Mouse (Mus musculus) lung, embryonic 14.5 days (tissue): ENCODE measurements at regions not wholly inside any gene's neighbourhood (a gene's known extent, or its start where the extent isn't known, plus 50 kb on each side); places are given as distances from the start of the nearest gene placed in this dataset.

ENCODE experiments used
- ATAC-seq: fragments of 200-750 bp; cut with Nextera tagmentation; 2 replicates; pipeline ENCODE4 v1.8.0; 2017; ENCODE audit warnings: mild to moderate bottlenecking, moderate TSS enrichment, moderate library complexity; ENCODE audit not compliant: insufficient read depth
- DNase-seq: peaks from one replicate; pipeline ENCODE4 v3.0.0-alpha.2; 2015
- H3K27ac ChIP-seq: fragments of 300-500 bp; sonication (generic); 2 replicates; pipeline ENCODE4 v1.5.1; 2014; ENCODE audit warnings: low read depth, mild to moderate bottlenecking, moderate library complexity
- H3K27me3 ChIP-seq: fragments of 300-500 bp; sonication (generic); 2 replicates; pipeline ENCODE4 v1.6.1; 2014; ENCODE audit warnings: low read length, control low read depth; ENCODE audit not compliant: insufficient read depth
- H3K36me3 ChIP-seq: fragments of 300-500 bp; sonication (generic); 2 replicates; pipeline ENCODE4 v1.6.1; 2014; ENCODE audit warnings: control low read depth; ENCODE audit not compliant: insufficient read depth
- H3K4me1 ChIP-seq: fragments of 300-500 bp; sonication (generic); 2 replicates; pipeline ENCODE4 v1.6.1; 2014; ENCODE audit warnings: antibody characterized with exemption, control low read depth; ENCODE audit not compliant: insufficient read depth
- H3K4me2 ChIP-seq: fragments of 300-500 bp; sonication (generic); 2 replicates; pipeline ENCODE4 v1.6.1; 2014; ENCODE audit warnings: mild to moderate bottlenecking
- H3K4me3 ChIP-seq: fragments of 300-500 bp; sonication (generic); 2 replicates; pipeline ENCODE4 v1.5.1; 2014; ENCODE audit warnings: low read depth, low read length
- H3K9ac ChIP-seq: fragments of 300-500 bp; sonication (generic); 2 replicates; pipeline ENCODE4 v1.6.1; 2014
- H3K9me3 ChIP-seq: fragments of 300-500 bp; sonication (generic); 2 replicates; pipeline ENCODE4 v1.6.1; 2016; ENCODE audit warnings: low read depth, low read length, control low read depth
- CTCF ChIP-seq: IDR thresholded peaks from 2 replicates; pipeline ENCODE4 v1.5.1; 2016; ENCODE audit warnings: antibody characterized with exemption, low read depth
- WGBS: fragments of 180-500 bp; shearing (Covaris S2); extraction: QIAGEN DNeasy Blood & Tissue Kit; methylation state at CpG from one replicate; pipeline ENCODE4 v1.1.7; 2014; 5-methylcytosine and 5-hydroxymethylcytosine counted together

DNA sequence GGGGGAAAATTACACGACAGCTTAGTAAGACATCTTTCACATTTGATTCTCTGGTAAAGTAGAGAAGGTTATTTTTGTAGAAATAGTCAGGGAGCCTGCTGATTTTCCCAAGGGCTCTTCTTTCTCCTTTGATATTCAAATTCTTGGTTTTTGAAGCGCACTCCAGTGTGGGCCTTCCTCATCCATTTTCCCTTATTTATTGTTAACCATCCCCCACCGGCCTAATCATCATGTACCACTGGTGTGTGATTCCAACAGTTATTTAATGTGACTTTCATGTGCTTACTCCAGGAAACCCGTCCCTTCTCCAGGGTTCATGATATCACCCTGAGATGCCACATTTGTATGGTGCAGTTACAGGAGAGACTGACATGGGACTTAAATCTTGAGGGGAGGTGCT, 114.0 kb upstream of the Epha4 start:
- Histone ChIP-seq H3K27me3 (no peaks in the 10 kb centered on the region), H3K27ac (no peak overlapping the region), H3K4me3 (no peak overlapping the region), H3K36me3 (no peaks in the 10 kb centered on the region), H3K9ac (no peak overlapping the region), H3K9me3 (no peaks in the 10 kb centered on the region), H3K4me1 (no peaks in the 10 kb centered on the region), H3K4me2 (no peak overlapping the region)
- no peak for TF ChIP-seq CTCF
- DNase-seq = no peak
- no peak for ATAC-seq
- 67% methylated on average over 4 of the region's 4 CpGs for WGBS

DNA sequence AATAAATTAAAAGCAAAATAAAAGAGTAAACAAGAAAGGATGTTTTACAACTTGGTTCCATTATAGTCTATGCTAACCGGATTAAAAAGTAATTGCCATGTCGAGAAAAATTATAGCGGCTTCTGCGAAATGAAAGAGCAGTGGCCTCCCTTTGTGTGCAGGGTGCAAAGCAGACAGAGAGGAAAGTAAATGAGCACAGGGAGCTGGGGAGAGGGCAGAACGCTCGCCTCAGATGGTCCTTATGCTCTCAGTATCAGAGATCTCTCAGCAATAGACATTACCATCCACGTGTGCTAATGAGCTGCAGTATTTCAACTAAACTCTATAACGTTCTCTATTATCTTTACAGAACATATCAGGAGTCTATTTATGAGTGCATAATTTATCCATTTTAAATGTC, 102.6 kb upstream of the Epha4 start:
- Histone ChIP-seq H3K27ac (no peak overlapping the region), H3K27me3 (no peaks in the 10 kb centered on the region), H3K9me3 (no peaks in the 10 kb centered on the region), H3K36me3 (no peaks in the 10 kb centered on the region), H3K4me1 (no peaks in the 10 kb centered on the region), H3K4me3 (no peak overlapping the region), H3K4me2 (no peak overlapping the region), H3K9ac (no peak overlapping the region)
- ATAC-seq (no peak), DNase-seq (no peak)
- 81% methylated on average over 8 of the region's 8 CpGs for WGBS
- TF ChIP-seq CTCF = no peak

DNA sequence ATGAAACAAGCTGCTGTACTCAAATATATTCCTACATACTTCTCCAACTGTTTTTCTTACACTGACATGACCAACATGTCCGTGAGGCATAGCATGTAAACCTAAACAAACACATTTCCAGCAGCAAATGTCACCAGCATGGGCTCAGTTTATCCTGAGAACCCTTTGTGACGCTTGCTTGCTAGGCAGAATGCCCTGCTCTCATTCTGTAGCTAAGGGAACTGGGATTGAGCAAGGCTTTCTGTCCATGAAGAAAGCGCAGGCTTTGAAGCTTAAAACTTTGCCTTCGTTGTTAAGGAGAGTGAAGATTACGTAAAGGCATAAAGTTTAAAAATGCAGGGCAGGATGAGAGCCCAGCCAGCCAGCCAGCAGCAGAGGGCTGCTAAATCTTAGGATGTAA, 85.6 kb upstream of the Epha4 start:
- DNase-seq (peak; percentile 55), ATAC-seq (no peak)
- Histone ChIP-seq H3K4me3 (no peak overlapping the region), H3K9me3 (no peaks in the 10 kb centered on the region), H3K4me2 (no peak overlapping the region), H3K9ac (no peak overlapping the region), H3K27me3 (no peaks in the 10 kb centered on the region), H3K4me1 (no peaks in the 10 kb centered on the region), H3K27ac (no peak overlapping the region), H3K36me3 (no peaks in the 10 kb centered on the region)
- WGBS = 40% methylated on average over 5 of the region's 5 CpGs
- no peak for TF ChIP-seq CTCF

DNA sequence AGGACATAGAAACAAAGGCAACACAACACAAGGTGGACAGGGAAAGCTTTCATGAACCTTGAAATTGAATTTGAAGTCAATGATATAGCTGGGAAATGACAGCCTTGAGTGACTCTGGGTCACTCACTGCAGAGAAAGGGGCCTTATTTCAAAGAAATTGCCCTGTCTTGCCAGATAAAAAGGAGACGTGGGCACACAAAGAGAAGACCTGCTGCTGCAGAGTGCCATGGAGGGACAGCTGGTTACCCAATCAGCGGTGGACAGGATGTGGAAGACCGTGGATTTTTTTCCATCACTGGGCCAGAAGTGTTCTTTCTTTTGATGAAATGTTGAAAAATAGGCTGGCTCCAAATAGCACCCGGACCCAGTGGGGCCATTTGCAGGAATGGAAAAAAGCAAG, 77.8 kb upstream of the Epha4 start:
- no peak for TF ChIP-seq CTCF
- Histone ChIP-seq H3K36me3 (no peaks in the 10 kb centered on the region), H3K4me2 (no peak overlapping the region), H3K4me1 (no peaks in the 10 kb centered on the region), H3K9me3 (no peaks in the 10 kb centered on the region), H3K27ac (no peak overlapping the region), H3K9ac (no peak overlapping the region), H3K4me3 (no peak overlapping the region), H3K27me3 (no peaks in the 10 kb centered on the region)
- DNase-seq (no peak), ATAC-seq (no peak)
- WGBS = 78% methylated on average over 4 of the region's 4 CpGs

DNA sequence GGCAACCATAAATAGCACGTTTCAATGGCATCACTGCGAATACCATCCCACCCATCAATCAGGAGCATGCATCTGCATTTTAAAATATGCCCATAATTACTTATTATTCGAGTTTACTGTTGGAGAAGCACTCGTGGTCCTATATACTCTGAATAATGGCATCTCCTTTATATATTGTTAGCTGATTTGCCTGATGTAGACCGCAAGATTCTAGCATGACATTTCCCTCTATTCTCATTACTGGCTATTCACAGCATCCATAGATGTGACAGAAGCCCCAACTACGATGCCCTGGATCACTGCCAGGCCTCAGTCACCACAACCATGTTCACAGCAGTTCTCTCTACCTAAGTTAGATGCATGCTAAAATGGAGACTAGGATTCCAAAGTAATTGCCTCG, 77.4 kb upstream of the Epha4 start:
- no peak for TF ChIP-seq CTCF
- Histone ChIP-seq H3K4me1 (no peaks in the 10 kb centered on the region), H3K9ac (no peak overlapping the region), H3K4me3 (no peak overlapping the region), H3K27me3 (no peaks in the 10 kb centered on the region), H3K27ac (no peak overlapping the region), H3K9me3 (no peaks in the 10 kb centered on the region), H3K36me3 (no peaks in the 10 kb centered on the region), H3K4me2 (no peak overlapping the region)
- WGBS = 84% methylated on average over 7 of the region's 7 CpGs
- DNase-seq (no peak), ATAC-seq (no peak)

DNA sequence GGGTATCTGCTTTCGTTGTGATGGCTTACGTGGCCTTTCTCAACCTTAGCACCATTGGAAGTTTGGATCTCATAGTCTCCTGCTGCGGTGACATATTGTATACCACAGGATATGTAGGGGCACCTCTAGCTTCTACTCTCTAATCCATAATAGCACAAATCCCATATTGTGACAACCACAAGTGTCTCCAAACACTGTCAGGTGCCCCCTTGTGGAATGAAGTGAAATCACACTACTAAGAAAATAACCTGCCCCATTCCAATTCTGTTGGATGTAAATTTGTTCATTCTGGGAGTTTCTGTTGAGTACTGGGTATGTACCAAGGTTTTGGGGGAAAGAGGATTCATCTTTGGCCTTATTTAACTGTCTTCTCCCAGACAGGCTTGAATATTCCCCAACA, 74.5 kb upstream of the Epha4 start:
- peak; percentile 53 for TF ChIP-seq CTCF
- no peak for ATAC-seq

DNA sequence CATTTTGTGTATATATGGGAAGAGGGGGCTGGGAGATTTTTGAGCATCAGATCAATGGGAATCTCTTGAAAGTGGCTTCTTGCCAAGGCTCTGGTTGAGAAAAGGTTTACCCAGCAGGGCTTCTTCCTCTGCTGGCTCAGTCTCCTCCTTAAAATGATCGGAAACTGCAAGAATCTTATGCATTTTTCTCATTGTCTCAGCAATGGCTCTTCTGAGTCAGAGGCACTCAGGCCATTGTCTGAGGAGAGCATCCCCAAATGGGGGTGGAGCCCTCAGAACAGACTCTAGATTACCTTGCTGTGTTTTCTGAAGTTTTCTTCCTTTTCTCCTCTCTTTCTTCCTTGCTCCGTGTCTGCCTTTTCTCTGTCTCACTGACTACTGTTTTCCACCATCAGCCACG, 70.6 kb upstream of the Epha4 start:
- TF ChIP-seq CTCF = no peak
- Histone ChIP-seq H3K4me1 (no peaks in the 10 kb centered on the region), H3K9me3 (no peaks in the 10 kb centered on the region), H3K4me2 (no peak overlapping the region), H3K4me3 (no peak overlapping the region), H3K9ac (no peak overlapping the region), H3K36me3 (no peaks in the 10 kb centered on the region), H3K27me3 (no peaks in the 10 kb centered on the region), H3K27ac (no peak overlapping the region)
- DNase-seq = no peak
- ATAC-seq = no peak
- WGBS = 66% methylated on average over 3 of the region's 3 CpGs

More for the DNA sequence above, 74.5 kb upstream of the Epha4 start:
- H3K4me1 ChIP-seq = no peaks in the 10 kb centered on the region
- no peak overlapping the region for H3K4me3 ChIP-seq
- H3K4me2 ChIP-seq = no peak overlapping the region
- no peak overlapping the region for H3K27ac ChIP-seq
- H3K9me3 ChIP-seq = no peaks in the 10 kb centered on the region
- WGBS = 91% methylated on average over 3 of the region's 3 CpGs
- H3K36me3 ChIP-seq = no peaks in the 10 kb centered on the region
- no peak overlapping the region for H3K9ac ChIP-seq
- no peaks in the 10 kb centered on the region for H3K27me3 ChIP-seq
- peak; percentile 25 for DNase-seq

DNA sequence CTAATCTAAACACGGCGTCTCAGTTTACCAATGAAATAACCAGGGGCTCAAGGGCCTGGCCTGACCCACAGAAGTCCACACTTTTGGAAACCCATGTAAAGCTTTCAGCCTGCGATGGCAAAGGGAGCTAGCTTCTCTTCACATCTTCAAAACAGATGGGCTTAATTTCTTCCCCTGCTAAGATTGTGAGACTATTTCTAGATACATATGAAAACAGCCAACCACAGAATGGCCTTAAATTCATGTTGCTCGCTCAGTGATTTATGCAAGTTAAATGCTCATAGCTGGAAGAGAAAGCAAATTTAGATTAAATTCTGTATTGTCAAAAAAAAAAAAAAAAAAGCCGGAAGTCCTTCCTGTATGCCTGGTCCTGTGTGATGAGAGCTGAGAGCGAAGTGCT, 53.2 kb upstream of the Epha4 start:
- 59% methylated on average over 6 of the region's 6 CpGs for WGBS
- H3K27ac ChIP-seq = no peak overlapping the region
- no peak for TF ChIP-seq CTCF

More for the DNA sequence above, 53.2 kb upstream of the Epha4 start:
- Histone ChIP-seq H3K36me3 (no peaks in the 10 kb centered on the region), H3K9ac (no peak overlapping the region), H3K27me3 (no peaks in the 10 kb centered on the region), H3K4me1 (no peaks in the 10 kb centered on the region), H3K4me2 (no peak overlapping the region), H3K4me3 (no peak overlapping the region), H3K9me3 (no peaks in the 10 kb centered on the region)
- DNase-seq (no peak), ATAC-seq (no peak)
